Mouse (Mus musculus) thymus, postnatal 36 days (tissue): ENCODE results near the gene Cnot10.
A peak's percentile ranks its signal among the peaks of the same experiment; 100 is the strongest.

Experiments
- DNase-seq, 2 experiments: peaks; one replicate each; pipeline ENCODE4 v3.0.0; 2022; ENCODE audit warnings: mixed read lengths in 2 of 2

Gene Cnot10

DNA sequence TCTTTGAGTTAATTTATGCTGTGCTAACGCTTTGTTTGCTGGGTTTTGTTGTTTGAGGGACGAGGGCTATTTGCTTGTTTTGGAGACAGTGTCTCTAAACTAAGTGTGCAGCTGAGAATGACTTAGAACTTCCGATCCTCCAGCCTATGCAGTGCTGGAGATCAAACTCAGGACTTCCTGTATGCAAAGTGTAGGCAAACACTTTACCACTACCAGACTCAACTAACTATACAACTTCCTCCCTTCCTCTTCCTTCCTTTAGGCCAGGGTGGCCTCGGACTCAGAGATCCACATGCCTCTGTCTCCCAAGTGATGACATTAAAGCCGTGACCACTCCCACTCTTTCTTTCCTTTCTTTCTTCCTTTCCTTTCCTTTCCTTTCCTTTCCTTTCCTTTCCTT lies 66.5 kb downstream of the Cnot10 start:
- no peak for DNase-seq

- DNase-seq, result no peak
Observed at GRCm38 (mm10) chr9:114568682-114569474, 71.1 kb downstream of the Cnot10 start.

DNA sequence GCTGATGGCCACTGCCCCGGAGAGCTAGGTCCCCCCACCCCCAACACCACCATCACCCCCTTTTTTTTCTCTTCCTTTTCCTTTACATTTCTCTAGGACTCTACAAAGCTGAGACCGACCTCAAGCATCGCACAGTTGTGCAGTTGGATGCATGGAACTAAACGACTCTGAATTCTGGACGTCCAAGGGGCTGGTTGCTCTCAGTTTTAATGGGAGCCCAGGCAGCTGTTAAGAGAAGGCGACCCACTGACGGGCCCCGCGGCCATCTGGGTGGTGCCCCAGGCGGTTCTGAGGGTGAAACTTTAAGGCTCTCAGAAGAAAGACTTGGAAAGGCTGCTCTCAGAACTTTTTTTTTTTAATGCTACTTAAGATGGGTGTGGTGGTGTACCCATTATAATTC lies 75.3 kb downstream of the Cnot10 start:
- no peak for DNase-seq

- DNase-seq, result no peak
Observed at GRCm38 (mm10) chr9:114563761-114564606, 76.0 kb downstream of the Cnot10 start, which contains the start of gene Trim71. Trim71 (minus strand) TSS chr9:114564369.

DNA sequence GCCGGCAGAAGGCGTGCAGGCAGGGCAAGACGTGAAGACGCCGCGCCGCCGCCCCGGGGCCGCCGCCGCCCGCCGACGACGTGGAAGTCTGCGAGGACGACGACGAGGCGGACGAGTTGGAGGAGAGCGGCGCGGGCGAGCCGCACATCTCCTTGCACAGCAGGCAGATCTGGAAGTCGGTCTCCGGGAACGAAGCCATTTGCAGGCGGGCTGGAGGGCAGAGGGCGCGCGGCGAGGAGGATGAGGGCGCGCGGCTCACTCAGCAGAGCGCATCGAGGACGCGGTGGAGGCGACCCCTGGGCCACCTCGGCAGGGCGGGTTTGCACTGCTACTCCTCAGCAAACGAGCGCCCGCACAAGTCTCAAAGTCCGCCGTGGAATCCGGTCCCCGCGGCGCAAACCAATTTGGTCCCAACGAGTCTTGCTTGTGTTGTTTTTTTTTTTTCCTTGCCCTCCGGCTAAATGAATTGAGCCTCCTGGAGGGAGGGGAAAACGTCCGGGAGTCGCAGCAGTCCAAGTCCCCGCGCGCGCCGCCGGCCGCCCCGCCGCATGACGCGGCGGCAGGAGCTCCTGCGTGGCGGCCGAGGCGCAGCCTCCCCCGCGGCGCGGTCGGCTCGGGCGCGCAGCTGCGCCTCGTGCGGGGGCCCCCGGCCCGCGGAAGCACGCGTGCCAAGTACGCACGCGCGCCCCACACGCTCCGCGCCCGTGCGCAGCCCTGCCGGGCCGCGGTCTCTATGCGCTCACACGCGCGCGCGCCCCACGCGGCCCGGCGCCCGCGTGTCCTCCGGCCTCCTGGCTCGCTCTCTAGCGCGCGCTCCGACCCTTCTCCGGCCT lies 76.8 kb downstream of the Cnot10 start:
- no peak for DNase-seq

GRCm38 (mm10) chr9:114562031-114562918 lies 77.7 kb downstream of the Cnot10 start:
- DNase-seq, result no peak

- no peak for DNase-seq
Observed at GRCm38 (mm10) chr9:114561671-114561971, 78.4 kb downstream of the Cnot10 start.

GRCm38 (mm10) chr9:114560771-114561670 lies 79.0 kb downstream of the Cnot10 start:
- DNase-seq, result no peak

DNA sequence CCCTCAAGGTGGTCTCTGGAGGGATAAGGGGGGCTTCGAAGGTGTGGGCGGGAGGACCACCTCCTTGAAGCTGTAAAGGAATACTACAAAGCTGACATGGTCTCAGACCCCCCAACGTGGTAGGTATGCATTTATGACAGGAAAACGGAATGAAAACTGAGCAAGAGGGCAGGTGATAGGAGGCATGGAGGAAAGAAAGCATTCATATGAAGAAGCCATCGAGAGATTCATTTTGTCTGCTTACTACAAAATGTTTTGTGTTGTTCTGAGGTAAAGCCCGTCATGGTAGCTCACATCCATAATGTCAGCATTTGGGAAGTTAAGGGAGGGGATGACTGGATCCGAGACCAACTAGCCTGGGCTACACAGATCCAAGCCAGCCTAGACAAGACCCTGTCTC lies 79.8 kb downstream of the Cnot10 start:
- no peak for DNase-seq

DNA sequence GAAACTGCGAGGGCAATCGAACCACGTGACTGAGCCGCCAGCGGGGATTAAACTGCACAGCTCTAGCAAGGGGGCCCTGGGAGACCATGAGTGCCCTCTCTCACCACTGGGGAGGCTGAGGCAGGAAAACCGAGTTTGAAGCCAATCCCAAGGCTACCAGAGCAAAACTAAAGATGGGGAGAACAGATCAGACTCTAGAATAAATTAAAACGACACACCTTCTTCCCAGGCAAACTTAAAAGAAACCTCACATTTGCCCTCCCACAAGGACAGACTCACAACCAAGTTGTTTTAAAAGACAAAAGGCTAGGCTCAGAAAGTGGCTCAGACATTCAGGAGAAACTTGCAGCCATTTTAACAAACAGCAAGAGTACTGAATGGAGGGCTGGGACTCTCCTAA lies 82.9 kb downstream of the Cnot10 start:
- no peak for DNase-seq

- no peak for DNase-seq
Observed at GRCm38 (mm10) chr9:114556276-114556855, 83.6 kb downstream of the Cnot10 start.

DNA sequence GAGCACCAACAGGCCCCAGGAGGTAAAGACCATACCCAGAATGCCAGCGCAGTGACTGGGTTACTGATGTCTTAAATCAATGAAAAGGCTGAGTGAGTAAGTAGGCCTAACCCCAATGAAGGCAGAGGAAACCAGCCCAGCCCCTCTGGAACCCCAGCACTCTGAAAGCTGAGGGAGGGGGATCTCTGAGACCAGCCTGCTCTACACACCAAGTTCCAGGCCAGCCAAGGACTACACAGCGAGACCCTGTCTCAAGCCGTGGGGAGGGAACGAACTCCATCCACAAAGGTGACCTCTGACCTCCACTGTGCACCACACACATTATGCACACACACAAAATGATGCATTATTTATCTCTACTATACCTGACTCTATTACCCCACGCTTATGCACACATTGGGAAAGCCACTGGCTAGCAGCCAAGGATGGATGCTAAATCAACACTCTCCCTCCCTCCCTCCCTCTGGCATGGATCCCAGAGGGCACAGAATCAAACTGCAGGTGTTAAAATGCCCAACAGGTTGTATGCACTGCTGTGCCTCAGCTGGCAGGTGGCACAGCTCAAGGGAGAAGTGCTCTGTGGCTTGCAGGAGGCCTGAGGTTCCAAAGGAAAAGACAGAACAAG lies 85.5 kb downstream of the Cnot10 start:
- no peak for DNase-seq

DNA sequence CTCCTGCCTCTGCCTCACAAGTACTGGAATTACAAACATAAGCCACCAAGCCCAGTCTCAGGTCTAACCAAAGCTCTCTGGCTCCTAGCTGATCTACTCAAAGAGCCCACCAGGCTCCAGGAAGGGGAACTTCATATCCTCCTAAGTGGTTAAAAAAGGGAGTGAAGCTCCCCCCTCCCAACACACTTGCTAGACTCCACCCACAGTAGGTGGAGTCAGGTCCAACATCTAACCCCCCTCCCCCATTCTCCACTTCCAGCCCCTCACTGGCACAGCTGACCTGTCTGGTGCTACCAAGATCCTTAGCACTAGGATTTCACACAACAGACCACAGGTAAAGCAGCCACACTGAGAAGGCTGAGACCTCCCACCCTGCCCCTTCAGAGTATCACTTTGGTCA lies 86.2 kb downstream of the Cnot10 start:
- no peak for DNase-seq

DNA sequence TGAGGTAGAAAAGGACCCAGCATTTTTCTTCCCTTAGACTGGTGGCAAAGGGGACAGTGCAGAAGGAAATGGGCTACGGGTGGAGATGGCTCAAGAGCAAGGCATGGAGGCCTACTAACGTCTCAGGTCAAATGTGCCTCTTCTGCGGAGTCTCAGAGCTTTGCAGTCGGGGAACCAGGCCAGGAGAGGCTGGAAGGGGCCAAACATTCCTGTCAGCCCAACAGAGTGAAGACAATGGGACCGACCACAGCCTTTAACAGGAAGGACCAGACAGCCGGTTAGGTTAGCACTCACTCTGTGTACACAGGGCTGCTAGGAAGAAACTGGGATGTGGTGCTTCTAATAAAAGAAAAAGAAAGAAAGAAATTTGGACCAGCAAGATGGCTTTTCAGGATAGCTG lies 90.0 kb downstream of the Cnot10 start:
- DNase-seq, result no peak

GRCm38 (mm10) chr9:114549117-114549516 lies 90.9 kb downstream of the Cnot10 start:
- DNase-seq, result no peak

DNA sequence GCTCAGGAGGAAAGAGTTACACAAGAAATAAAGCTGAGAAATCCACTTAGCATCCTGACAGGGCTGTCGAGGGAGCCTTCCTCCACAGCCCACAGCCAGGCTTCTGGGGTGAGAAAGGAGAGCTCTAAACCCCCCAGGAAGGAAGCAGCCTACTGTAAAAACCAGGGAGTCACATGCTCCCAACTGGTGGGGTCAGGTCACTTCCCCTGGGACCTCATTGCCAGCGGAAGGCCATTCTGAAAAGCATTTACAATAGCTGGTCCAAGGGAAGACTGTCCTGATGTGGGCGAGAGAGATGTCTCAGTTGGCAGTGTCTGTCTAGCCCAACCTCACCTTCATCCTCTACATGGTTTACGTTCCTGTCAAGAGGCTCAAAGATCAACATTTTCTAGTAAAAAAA lies 91.5 kb downstream of the Cnot10 start:
- no peak for DNase-seq

- DNase-seq, result peak in 1 of 2 experiments; percentile 23
Observed at GRCm38 (mm10) chr9:114547643-114548077, 92.3 kb downstream of the Cnot10 start.

- DNase-seq, result peak; percentile 34 to 56
Observed at GRCm38 (mm10) chr9:114546765-114547164, 93.2 kb downstream of the Cnot10 start.

- DNase-seq, result no peak
Observed at GRCm38 (mm10) chr9:114544754-114545393, 95.1 kb downstream of the Cnot10 start.
